Mouse (Mus musculus) lung, postnatal 10 days (tissue): ENCODE results near the gene Gm28372.
"Not testable (repeated sequence)": the region's sequence is repeated elsewhere in the genome, so short reads cannot be mapped to it uniquely, and the experiment has no call there.

Experiments used
- DNase-seq: peaks from one replicate; pipeline ENCODE4 v3.0.0; 2021

The Gm28372 gene

DNA sequence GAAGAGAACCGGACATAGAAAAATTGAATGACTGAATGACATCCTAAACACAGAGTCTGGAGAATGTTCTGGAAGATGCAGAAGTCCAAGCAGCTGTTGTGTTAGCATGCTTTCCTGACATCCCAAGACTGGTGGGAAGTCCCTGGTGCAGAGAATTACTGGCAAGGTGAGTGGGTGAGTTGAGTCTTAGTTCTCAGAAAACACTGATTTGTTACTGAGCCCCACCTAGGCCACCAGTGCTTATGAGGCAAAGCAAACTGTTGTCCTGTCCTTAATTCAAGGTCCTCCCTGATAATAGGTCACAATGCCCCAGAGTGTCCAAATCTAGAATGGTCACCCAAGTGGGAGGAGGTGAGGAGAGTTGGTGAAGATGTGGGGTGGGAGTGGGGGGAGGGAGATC, at the start of gene Gm28372, which contains the start of gene 1700020A23Rik:
Gene Gm28372 (plus strand): TSS at position 301 of the 400 bp plus-strand sequence.
Gene 1700020A23Rik (plus strand): TSS at position 321 of the 400 bp plus-strand sequence.
- DNase-seq, result no peak

DNA sequence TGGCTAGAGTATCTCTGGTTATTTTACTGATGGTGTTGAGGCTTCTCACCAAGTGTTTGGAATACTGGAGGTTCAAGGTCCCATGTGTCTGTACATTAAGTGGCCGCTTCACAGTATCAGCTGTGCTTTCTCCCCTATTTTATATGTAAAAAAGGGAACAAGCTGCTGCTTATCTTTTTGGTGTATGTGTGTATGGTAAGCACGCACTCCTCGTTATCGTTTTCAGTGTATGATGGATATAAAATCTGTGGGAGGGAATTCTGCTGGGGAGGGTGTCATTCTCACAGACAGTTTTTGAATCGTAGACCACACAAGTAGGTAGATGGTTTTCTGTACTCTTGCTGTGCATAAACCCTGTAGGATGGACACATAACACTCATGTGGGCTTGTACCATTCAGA, 47.5 kb upstream of the Gm28372 start:
- DNase-seq, result no peak

DNA sequence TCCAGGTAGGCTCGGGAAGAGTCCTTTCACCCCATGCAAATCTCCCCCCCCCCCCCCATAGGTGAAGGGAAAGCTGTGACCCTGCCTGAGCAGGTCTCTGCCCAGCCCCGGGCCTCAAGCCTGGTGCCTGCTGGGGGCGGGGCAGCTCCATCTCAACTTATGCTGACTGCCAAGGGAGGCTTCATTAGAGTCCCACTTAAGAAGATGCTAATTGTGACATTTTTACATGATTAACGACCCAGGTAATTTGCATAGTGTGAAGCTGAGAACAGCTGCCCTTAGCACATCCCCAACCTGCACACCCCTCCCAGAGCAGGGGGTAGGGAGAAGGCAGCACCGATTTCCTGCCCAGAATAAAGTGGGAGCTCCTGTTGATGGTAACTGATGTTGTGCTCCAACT, 46.2 kb upstream of the Gm28372 start:
- DNase-seq, result no peak

DNA sequence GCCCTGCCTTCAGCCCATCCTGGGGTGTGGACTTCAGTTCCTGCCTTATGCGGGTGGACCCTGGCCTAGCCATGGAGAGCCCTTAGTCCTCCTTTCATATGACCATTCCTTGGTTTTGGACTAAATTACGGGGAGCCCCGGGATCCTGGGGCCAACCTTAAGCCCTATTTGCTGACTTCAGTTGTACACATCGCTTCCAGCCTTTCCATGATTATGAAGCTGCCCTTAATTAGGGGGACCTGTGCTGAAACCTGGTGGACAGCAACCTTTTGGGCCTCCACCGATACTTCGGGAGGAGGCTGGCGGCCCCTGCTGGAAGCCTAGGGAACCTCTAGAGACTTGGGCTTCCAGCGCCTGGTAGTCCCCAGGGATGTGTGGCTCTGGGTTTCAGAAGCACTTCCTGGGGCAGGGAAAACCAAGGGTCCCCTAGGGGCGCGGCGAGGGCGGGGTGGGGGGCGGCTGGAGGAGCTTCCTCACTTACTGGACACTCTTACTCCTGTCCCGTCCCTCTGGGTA, 42.5 kb upstream of the Gm28372 start:
- DNase-seq, result peak; percentile 76

DNA sequence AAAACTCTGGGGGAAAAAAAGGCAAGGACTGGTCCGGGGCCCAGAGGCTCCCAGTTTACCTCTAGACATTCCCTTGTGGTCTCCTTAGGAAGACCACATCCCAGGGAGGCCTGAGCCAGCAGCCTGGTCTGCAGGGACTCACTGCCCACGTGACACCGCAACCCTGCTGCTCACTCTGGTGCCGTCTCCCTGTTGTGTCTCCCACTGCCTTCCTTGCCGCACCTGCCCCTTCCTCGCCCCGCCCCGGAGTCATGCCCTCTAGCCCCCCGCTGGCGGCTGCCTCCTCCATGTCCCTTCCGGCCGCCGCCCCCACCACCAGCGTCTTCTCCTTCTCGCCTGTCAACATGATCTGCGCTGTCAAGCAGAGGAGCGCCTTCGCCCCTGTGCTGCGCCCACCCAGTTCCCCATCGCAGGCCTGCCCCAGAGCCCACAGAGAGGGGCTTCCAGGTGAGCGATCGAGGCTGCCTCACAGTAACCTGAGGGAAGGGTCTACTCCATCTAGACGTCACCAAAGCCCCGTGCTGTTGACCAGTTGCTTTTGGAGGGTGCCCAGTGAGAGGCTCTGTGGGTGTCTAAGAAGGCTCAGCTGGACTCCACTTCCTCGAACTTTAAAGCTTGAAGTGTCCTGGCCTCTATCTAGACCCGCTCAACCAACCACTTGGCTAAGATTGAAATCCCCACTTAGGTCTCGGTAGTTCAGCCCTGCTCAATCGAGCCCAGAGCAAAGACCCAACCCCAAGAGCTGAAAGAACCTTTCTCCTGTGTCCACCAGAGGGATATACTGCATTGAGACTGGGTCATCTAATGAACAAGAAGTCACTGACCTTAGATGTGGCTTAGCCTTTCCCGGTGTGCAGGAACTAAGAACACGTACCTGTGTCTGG, 39.6 kb upstream of the Gm28372 start:
- peak; percentile 51 for DNase-seq

DNA sequence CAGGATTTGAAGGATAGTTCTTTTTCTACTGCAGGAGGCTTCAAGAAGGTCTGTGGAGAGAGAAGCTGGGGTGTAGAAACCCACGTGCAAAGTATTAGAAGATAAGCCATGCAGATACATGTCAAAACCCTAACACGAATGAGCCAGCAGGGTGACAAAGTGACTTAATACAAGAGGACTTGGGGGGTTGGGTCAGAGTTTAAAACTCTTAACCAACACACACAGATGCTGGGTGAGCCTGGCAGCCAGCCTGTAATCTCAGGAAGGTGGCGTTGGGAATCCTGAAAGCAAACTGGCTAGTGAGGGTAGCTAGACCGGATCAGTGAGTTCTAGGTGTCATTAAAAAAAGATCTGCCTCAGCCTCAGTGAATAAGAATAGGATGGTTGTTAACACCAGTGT, 37.7 kb upstream of the Gm28372 start:
- DNase-seq, result no peak

DNA sequence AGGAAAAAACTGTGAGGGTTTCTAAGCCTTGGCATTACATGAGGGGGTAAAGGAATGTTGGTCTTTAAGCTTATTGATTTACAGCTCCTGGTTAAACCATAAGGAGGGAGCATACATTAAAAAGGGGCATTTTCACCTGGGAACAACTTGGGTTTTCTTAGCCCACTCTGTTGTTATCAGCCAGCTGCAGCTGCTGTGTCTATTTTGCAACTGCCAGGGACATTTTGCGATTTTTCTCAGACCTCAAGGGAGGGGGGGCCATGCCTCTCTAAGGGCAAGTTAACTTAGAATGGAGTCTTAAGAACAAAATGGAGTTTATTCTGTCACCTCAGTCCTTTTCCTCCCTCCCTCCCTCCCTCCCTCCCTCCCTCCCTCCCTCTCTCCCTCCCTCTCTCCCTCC, 32.0 kb upstream of the Gm28372 start:
- DNase-seq, result not testable (repeated sequence)

DNA sequence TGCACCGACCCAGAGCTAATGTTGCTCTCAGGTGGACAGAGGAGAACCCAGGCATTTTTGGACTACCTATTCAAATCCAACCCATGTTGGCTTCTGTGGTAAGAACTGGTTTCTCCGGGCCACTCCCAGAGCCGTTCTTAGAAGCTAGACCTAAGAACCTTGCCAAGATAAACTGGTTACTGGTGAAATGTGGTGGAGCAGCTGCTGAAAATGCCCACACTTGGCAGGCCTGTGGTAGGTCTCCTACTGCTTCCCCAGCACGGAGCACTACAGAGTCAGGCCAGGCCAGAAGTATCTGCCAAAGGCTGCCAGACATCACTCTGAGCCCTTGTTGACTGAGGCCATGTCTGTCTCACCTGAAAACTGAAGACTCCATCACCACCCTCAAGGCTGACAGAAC, 30.1 kb upstream of the Gm28372 start:
- no peak for DNase-seq

DNA sequence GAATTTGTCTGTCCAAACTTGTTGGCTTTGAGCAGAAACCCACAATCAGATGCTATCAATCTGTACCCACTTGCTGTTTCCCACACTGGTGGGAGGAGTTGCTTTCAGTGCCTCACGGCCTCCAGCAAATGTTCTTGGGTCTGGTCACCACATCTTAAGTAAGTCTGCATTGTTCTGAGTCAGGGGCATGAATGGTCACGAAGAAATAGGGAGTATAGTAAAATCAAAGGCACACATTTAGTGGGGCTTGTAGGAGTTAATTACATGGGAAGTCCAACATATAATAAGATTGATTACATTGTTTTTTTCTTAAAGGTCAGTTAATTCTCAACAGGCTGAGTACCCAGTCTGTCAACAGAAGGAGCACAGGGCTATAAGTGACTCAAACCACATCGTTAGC, 21.8 kb upstream of the Gm28372 start:
- DNase-seq, result no peak

DNA sequence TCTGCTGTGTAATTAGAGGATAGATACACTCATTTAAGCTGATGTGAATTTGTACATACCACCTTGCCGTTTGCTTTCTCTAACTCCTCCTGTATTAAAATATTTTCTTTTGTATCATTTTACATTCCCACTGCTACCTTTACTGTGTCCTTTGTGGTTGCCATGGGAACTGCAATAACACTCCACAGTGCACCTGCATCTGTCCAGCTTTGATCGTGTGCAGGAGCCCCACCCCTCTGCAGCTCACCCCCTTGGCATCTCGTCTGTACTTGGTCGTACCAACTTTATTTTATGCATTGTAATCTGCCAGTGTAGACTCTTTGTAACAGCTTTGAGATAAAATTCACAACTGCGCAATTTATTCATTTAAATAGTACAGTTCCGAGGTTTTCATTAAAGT, 21.1 kb upstream of the Gm28372 start:
- no peak for DNase-seq

DNA sequence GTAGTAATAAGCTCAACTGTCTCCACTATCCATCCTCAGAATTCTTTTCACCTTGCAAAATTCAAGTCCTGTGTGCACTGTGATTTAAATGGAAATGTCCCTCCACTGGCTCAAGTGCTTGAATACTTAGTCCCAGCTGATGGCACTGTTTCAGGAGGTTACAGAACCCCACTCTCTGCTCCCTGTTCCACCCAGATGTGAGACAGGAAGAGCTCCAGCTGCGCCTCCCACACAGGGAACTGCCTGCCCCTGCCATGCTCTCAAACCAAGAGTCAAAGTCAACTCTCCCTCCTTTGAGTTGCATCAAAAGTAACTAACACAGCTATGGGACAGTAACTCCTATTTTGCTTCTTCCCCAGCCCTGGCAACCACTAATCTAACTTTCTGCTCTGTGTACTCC, 18.8 kb upstream of the Gm28372 start:
- DNase-seq, result peak; percentile 53

DNA sequence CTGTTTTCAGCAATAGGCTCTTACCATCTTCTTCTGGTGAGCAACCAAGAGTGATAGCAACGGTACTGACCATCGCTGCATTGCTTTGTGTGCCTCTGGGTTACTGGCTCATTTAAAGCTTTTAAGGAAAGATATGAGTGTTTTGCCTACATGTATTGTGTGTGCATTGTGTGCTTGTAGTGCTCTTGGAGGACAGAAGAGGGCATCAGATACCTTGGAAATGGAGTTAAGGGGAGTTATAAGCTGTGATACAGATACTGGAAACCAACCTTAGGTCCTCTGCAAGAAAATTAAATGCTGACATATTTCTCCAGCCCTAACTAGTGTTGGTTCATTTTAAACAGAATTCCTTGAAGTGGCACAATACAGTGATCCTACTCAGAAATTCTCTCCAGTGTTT, 16.2 kb upstream of the Gm28372 start:
- DNase-seq, result no peak

DNA sequence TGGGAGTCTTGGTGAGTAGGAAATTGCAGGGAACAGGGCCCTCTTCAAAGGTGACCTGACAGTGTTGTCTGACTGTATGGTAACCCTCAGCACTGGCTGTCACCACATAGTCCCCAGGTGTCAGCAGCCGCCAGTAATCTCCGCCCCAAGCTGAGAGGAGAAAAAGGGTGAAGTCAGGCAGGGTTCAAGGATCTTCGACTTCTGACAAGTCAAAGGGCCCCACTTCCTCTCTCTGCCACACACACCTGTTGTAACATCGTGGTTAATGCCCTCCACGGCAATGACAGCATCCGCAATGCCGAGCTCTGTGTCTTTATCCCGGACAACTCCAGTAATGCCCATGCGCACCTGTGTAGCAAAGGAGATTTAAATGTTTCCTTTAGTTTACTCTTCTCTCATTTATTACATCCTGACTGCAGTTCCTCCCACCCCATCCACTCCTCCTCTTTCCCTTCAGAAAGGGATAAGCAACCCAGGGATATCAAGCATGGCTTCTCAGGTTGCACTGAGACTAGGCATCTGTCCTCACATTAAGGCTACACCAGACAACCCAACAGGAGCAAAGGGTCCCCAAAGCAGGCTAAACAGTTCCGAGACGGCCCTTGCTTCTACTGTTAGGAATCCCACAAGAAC, 13.9 kb upstream of the Gm28372 start:
- DNase-seq, result no peak

DNA sequence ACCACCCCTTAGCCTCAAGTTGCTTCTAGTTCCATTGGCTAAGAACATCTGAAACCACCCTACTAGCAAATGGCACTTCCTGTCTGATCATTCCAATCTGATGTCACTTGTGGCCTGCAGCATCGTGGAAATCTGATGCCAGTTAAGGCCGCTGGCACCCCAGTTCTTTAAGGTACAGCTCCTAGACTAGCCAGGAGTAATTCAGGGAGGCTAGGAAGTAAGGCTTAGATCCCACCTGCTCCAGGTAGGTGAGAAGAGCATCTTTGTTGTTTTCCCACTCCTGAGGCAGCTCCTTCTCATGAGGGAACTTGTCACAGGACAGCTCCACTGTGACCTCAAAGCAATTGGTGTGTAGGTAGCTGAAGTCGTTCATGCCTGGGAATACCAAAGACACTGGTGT, 12.2 kb upstream of the Gm28372 start:
- no peak for DNase-seq

DNA sequence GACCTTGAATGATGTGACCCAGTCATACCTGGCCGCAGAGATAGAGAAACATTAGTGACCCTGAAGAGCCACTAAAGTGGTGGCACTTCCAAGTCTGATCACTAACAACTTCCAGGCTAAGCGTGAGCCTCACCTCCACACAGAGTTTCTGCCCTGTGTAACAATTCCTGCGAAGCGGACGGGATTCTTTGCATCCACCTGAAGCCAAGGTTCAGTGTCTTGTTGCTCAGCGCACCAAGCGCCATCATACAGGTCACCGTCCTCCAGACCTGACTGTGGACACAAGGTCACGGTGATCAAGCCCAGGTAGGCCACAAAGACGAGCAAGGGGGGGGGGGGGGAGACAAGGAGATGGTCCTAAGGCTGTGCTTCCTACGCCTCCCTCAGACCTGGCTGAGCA, 9.3 kb upstream of the Gm28372 start:
- DNase-seq, result no peak

DNA sequence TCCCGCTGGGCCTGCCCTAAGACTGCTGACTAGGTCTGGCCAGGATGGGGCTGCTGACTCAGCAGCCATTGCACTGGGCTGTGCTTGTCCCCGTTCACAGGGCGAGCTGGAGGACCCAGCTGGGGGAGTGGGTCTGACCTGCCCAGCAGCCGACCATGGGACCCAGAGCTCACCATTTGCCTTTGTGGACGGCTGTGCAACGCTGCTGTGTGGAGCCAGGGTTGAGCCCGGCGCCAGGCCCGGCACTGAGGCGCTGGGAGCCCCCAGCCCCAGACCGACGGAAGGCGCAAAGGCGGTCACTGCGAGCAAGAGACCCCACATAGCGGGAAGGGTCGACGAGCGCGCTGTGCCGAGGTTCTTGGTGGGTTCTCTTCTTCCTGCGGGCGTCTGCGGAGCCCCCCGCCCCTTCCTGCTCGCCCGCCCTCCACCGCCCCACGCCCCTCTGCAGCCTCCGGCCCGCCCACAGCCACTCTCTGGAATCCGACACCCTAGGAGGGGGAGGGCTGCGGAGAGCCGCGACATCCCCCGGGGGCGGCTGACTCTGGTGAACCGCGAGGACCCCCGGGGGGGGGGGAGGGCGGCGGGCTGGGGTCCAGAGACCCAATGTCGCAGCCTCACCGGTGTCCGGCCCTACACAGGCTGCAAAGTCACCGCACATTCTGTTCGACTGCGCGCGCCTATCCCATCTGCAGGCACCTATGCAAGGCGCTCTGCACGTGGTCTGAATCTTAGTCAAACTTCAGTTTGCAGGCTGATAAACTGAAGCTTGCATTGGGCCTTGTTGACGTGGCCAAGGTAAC, 7.7 kb upstream of the Gm28372 start, which contains the start of gene Cpxm1:
Gene Cpxm1 (minus strand): TSS at position 389 of the 800 bp plus-strand sequence.
- DNase-seq, result peak; percentile 52

DNA sequence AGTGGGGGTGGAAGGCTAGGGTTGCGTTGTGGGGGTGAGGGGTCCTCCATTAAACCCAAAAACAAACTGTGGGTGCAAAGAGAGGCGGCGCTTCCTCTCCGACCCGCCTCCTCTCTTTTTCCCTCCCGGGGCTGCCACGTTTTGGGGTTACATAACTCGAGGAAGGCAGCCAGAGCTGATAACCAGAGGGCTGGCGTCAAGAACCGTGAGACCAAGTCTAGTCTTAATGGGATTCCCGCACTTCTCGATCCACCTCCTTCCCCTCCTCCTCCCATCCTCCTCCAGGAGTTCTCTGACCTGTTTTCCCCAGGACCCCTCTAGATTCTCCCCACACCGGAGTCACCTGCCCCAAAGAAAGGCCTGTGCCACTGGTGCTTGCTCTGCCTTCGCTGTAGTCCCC, 6.9 kb upstream of the Gm28372 start:
- peak; percentile 36 for DNase-seq

DNA sequence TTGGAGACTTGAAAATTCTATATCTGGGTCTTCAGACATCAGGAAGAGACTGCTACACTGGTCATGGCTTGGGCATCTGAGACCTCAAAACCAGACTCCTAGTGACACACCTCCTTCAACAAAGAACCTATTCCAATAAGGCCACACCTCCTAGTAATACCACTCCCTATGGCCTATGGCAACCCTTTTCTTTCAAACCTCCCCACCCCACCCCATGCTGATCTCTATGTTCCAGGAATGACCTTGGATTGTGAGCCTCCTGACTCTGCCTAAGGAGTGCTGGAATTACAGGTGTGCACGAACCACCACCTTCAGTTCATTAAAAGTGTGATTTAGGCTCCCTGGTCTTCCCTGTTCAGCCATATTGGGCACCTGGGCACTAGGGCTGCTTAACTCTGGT, 5.0 kb upstream of the Gm28372 start:
- no peak for DNase-seq

DNA sequence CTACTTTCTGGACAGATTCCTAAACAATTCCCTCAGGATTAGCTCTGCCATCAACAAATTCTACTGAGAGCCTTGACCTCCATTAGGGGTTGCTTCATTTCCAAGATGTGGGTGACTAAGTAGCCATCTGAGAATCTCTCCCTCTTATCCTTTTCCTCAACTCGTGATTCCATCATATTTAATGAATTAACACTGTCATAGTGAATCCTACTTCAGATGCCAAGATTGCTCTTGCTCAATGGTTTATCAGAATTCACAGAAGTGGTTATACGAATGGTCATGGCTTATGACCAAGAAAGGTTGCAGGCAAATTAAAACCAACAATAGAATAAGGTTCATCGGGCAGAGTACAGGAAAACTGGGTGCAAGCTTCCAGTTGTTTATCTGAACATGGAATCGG, 3.1 kb upstream of the Gm28372 start:
- no peak for DNase-seq

DNA sequence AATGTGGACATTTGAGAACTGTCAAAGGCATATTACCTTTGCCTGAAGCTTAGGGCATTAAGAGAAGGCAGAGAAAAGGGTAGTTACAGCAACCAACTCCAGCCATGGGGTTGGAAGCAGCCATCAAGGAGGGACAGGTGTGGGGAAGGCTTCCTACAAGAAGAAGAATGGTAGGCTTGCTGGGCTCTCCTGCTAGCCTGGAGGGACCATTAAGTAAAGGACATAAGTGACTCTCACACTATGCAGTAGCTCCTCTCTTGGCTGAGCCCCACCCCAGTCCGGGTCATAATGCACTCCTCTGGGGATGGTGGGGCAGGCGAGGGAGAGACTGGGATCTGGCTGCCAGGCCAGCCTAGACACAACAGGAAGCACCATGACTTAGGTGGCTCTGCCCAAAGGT, 1.1 kb downstream of the Gm28372 start, which contains the start of gene Tmem239:
Gene Tmem239 (plus strand): TSS at position 301 of the 400 bp plus-strand sequence.
- DNase-seq, result no peak

DNA sequence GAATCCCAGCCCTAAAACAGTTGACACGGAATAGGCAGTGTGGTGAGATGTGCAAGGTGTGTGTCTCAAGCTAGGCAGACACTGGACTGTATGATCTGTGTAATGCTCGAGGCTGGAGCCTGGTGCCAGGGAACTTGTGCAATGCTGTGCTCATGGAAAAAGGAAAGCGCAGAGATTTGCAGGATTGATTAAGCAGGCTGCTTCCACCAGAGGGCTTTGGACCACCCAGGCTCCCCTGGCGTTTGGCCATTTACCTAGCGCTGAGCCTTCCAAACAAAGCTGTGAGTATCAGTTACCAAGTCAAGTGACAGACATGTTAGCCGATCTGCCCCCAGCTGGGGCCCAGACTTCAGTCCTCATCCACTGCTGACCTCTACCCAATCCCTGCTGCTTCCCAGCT, 3.2 kb downstream of the Gm28372 start:
- DNase-seq, result no peak

DNA sequence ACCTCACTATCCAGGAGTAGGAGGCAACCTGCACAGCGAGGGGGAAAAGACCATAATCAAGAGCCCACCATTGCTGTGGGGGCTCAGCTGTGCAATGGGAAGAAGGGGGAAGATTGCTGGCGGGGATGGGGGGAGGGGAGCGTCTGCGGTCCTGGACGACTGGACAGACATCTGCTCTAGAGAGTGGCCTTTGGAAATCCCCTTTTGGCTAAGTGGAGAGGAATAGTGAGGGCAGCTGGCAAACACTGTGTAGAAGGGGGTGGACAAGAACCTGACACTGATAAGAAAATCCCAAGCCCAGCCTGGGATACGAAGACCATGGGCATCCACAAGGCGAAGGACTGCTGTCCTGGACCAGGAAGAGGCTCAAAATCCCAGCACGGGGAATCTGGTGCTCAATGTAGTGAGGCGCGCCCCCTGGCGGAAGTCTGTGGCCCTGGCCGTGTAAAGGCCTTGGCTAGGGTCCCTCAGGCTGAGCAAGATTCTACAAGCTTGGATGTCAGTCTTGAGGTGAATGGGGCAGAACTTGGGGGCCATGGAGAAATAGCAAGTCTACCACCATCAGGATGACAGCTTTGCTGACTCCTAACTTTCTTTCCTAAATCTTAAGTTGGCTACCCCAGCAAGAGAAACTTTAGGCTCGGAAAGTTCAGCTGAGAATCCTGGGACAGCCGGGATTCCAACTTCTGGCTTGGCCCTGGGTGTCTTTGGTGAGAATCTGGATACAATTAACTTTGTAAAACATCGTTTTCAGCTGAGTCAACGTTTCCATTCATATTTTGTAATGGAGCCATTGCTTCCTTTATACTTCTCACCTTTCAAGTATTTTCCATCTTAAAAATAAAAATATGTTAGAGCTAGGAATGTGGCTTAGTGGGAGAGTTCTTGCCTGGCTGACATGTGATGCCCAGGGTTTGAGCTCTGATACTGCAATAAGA, 6.8 kb downstream of the Gm28372 start:
- DNase-seq, result peak; percentile 90
